Mouse (Mus musculus) A20 (cell line): Measurements from ENCODE around the gene Hist1h2ad.

Source experiments
- DNase-seq: peaks from one replicate; pipeline ENCODE4 v3.0.0-alpha.2; 2011; ENCODE audit warnings: low read depth, low spot score

Gene Hist1h2ad

GRCm38 (mm10) chr13:23620056-23620732, 46.0 kb downstream of the Hist1h2ad start:
- peak; percentile 16 for DNase-seq

DNA sequence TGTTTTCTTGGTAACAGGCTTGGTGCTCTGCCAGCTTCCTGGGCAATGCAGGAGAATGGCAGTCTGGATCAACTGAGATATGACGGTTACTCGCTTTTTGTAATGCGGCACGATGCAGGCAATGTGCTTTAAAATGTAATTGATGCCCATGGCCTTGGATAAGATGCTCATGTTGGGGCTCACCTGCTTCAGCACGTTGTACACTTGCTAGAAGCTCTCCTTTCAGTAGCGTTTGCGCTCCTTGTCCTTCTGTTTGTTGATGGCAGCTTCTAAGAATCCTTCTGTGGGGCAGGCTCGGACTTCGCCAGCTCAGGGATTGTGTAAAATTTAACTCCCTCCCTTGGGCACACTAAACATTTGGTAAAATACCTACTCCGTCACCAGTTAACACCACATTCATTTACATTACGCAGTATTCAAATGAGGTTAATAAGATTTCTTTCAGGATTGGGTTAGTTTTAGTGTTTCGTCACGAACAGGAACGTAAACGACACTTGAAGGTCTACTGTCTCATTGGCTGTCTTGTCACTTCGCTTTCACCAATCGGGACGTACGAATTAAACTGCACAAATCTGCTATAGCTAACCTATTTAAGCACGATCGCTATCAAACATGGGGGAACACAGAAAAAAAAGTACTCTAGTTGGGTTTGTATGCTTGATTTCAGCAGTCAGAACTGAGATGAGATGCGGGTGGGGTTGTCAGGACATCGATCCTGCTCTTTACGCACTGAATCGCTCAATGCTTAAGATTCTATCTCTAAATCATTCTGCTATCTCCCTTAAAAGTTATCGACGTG, 46.8 kb downstream of the Hist1h2ad start, which contains the start of gene Hist1h2be:
Gene Hist1h2be (minus strand): TSS at position 392 of the 799 bp plus-strand sequence.
- peak; percentile 91 for DNase-seq

- DNase-seq = peak; percentile 88
Measured at GRCm38 (mm10) chr13:23621532-23622174, 47.5 kb downstream of the Hist1h2ad start.

DNA sequence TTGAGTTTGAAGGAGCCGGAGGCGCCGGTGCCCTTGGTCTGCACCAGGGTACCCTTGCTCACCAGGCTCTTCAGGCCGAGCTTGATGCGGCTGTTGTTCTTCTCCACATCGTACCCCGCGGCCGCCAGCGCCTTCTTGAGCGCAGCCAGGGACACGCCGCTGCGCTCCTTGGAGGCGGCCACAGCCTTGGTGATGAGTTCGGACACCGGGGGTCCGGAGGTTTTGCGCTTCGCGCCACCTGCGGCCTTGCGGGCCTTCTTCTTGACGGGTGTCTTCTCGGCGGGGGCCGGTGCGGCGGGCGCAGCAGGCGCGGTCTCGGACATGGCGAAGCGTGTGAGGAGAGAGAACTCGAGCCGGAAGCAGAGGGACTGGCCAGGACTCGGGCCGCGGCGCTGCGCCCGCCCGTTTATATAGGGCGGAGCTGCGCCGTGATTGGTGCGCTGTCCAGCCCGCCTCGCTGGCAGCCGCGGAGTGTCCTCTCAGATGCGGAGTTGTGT, 48.0 kb downstream of the Hist1h2ad start, which contains the start of gene Hist1h1e:
Gene Hist1h1e (minus strand): TSS at position 384 of the 497 bp plus-strand sequence.
- DNase-seq = peak; percentile 95

GRCm38 (mm10) chr13:23622861-23623450, 48.8 kb downstream of the Hist1h2ad start:
- DNase-seq = no peak
